Mouse (Mus musculus): ENCODE measurements around the gene Ubxn2a. TPM values are rescaled to one million over a fixed set of nuclear protein-coding genes. Genes with fewer than 3 reads are reported as not detected.

Ubxn2a gene
- polyA plus RNA-seq, 1 experiment from 2014 or later: 45.2 TPM

- peak; percentile 45 for ATAC-seq
- Histone ChIP-seq H3K27ac (ENCODE audit: low read length) (no peak overlapping the region), H3K4me1 (replicated peaks; ENCODE audit: control insufficient read depth, insufficient read depth, low read length) (peaks cover 15% of the 10 kb centered on the region), H3K27me3 (replicated peaks; ENCODE audit: control insufficient read depth, insufficient read depth, low read length) (peaks cover 8% of the 10 kb centered on the region; the same call in 1 of the 2 replicates), H3K4me3 (replicated peaks; ENCODE audit: low read length) (peak overlapping the region; percentile 69), H3K9ac (replicated peaks; ENCODE audit: low read depth, low read length) (peak overlapping the region; percentile 58), H3K9me3 (ENCODE audit: control insufficient read depth, low read length) (no peaks in the 10 kb centered on the region), H3K4me2 (ENCODE audit: low read length) (peak overlapping the region; percentile 75), H3K36me3 (ENCODE audit: control insufficient read depth, insufficient read depth) (no peaks in the 10 kb centered on the region)
- 0% methylated on average over 12 of the region's 12 CpGs for WGBS
Measured at GRCm38 (mm10) chr12:4843741-4844140, 63.8 kb downstream of the Ubxn2a start.

- peak within 1 kb of the TSS; percentile 75 for H3K4me2 ChIP-seq (ENCODE audit: low read length)
- H3K4me1 ChIP-seq (replicated peaks; ENCODE audit: control insufficient read depth, insufficient read depth, low read length): peaks cover 15% of the 10 kb centered on the region
- no peaks in the 10 kb centered on the region for H3K36me3 ChIP-seq (ENCODE audit: control insufficient read depth, insufficient read depth)
- no peak within 1 kb of the TSS for H3K27ac ChIP-seq (ENCODE audit: low read length)
- peaks cover 8% of the 10 kb centered on the region; the same call in 1 of the 2 replicates for H3K27me3 ChIP-seq (replicated peaks; ENCODE audit: control insufficient read depth, insufficient read depth, low read length)
- ATAC-seq: peak; percentile 93
- under 1% methylated on average over 30 of the region's 30 CpGs for WGBS
- peak within 1 kb of the TSS; percentile 69 for H3K4me3 ChIP-seq (replicated peaks; ENCODE audit: low read length)
- H3K9me3 ChIP-seq (ENCODE audit: control insufficient read depth, low read length): no peaks in the 10 kb centered on the region
- H3K9ac ChIP-seq (replicated peaks; ENCODE audit: low read depth, low read length): peak within 1 kb of the TSS; percentile 58
Measured at GRCm38 (mm10) chr12:4842890-4843597, 64.5 kb downstream of the Ubxn2a start, which contains the start of gene Wdcp. Wdcp (plus strand) TSS chr12:4843303.

- no peak for ATAC-seq
- Histone ChIP-seq H3K27ac (ENCODE audit: low read length) (no peak overlapping the region), H3K4me2 (ENCODE audit: low read length) (no peak overlapping the region), H3K27me3 (replicated peaks; ENCODE audit: control insufficient read depth, insufficient read depth, low read length) (peaks cover 8% of the 10 kb centered on the region; the same call in 1 of the 2 replicates), H3K9ac (replicated peaks; ENCODE audit: low read depth, low read length) (no peak overlapping the region), H3K4me1 (replicated peaks; ENCODE audit: control insufficient read depth, insufficient read depth, low read length) (peaks cover 15% of the 10 kb centered on the region), H3K9me3 (ENCODE audit: control insufficient read depth, low read length) (no peaks in the 10 kb centered on the region), H3K36me3 (ENCODE audit: control insufficient read depth, insufficient read depth) (no peaks in the 10 kb centered on the region), H3K4me3 (replicated peaks; ENCODE audit: low read length) (no peak overlapping the region)
- 90% methylated on average over 8 of the region's 8 CpGs for WGBS
Measured at GRCm38 (mm10) chr12:4842456-4842855, 65.0 kb downstream of the Ubxn2a start.

GRCm38 (mm10) chr12:4841392-4841887 lies 66.1 kb downstream of the Ubxn2a start, which contains the start of gene Fkbp1b:
Fkbp1b (minus strand) TSS chr12:4841591.
- no peaks in the 10 kb centered on the region for H3K36me3 ChIP-seq (ENCODE audit: control insufficient read depth, insufficient read depth)
- no peak within 1 kb of the TSS for H3K27ac ChIP-seq (ENCODE audit: low read length)
- H3K4me1 ChIP-seq (replicated peaks; ENCODE audit: control insufficient read depth, insufficient read depth, low read length): peaks cover 15% of the 10 kb centered on the region

GRCm38 (mm10) chr12:4840741-4841140 lies 66.8 kb downstream of the Ubxn2a start:
- 1% methylated on average over 11 of the region's 11 CpGs for WGBS
- peak overlapping the region; percentile 91 for H3K4me3 ChIP-seq (replicated peaks; ENCODE audit: low read length)
- peaks cover 8% of the 10 kb centered on the region; the same call in 1 of the 2 replicates for H3K27me3 ChIP-seq (replicated peaks; ENCODE audit: control insufficient read depth, insufficient read depth, low read length)
- ATAC-seq: no peak
- H3K4me2 ChIP-seq (ENCODE audit: low read length): peak overlapping the region; percentile 95
- H3K9ac ChIP-seq (replicated peaks; ENCODE audit: low read depth, low read length): peak overlapping the region; percentile 86
- H3K9me3 ChIP-seq (ENCODE audit: control insufficient read depth, low read length): no peaks in the 10 kb centered on the region
- no peaks in the 10 kb centered on the region for H3K36me3 ChIP-seq (ENCODE audit: control insufficient read depth, insufficient read depth)
- no peak overlapping the region for H3K27ac ChIP-seq (ENCODE audit: low read length)
- H3K4me1 ChIP-seq (replicated peaks; ENCODE audit: control insufficient read depth, insufficient read depth, low read length): peaks cover 15% of the 10 kb centered on the region

More at GRCm38 (mm10) chr12:4841392-4841887, 66.1 kb downstream of the Ubxn2a start, which contains the start of gene Fkbp1b:
- peak; percentile 52 for ATAC-seq
- no peaks in the 10 kb centered on the region for H3K9me3 ChIP-seq (ENCODE audit: control insufficient read depth, low read length)
- peak within 1 kb of the TSS; percentile 91 for H3K4me3 ChIP-seq (replicated peaks; ENCODE audit: low read length)
- H3K4me2 ChIP-seq (ENCODE audit: low read length): peak within 1 kb of the TSS; percentile 95
- under 1% methylated on average over 37 of the region's 37 CpGs for WGBS
- H3K27me3 ChIP-seq (replicated peaks; ENCODE audit: control insufficient read depth, insufficient read depth, low read length): peaks cover 8% of the 10 kb centered on the region; the same call in 1 of the 2 replicates
- H3K9ac ChIP-seq (replicated peaks; ENCODE audit: low read depth, low read length): peak within 1 kb of the TSS; percentile 86

- Histone ChIP-seq H3K27ac (ENCODE audit: low read length) (no peak overlapping the region), H3K36me3 (ENCODE audit: control insufficient read depth, insufficient read depth) (no peaks in the 10 kb centered on the region), H3K9me3 (ENCODE audit: control insufficient read depth, low read length) (no peaks in the 10 kb centered on the region), H3K4me3 (replicated peaks; ENCODE audit: low read length) (no peak overlapping the region), H3K4me1 (replicated peaks; ENCODE audit: control insufficient read depth, insufficient read depth, low read length) (peaks cover 15% of the 10 kb centered on the region), H3K27me3 (replicated peaks; ENCODE audit: control insufficient read depth, insufficient read depth, low read length) (peaks cover 8% of the 10 kb centered on the region; the same call in 1 of the 2 replicates), H3K9ac (replicated peaks; ENCODE audit: low read depth, low read length) (no peak overlapping the region), H3K4me2 (ENCODE audit: low read length) (no peak overlapping the region)
- 63% methylated on average over 6 of the region's 6 CpGs for WGBS
- no peak for ATAC-seq
Measured at GRCm38 (mm10) chr12:4840010-4840409, 67.5 kb downstream of the Ubxn2a start.

- Histone ChIP-seq H3K4me3 (replicated peaks; ENCODE audit: low read length) (no peak overlapping the region), H3K9me3 (ENCODE audit: control insufficient read depth, low read length) (no peaks in the 10 kb centered on the region), H3K27me3 (replicated peaks; ENCODE audit: control insufficient read depth, insufficient read depth, low read length) (peaks cover 8% of the 10 kb centered on the region; the same call in 1 of the 2 replicates), H3K4me1 (replicated peaks; ENCODE audit: control insufficient read depth, insufficient read depth, low read length) (peaks cover 5% of the 10 kb centered on the region), H3K4me2 (ENCODE audit: low read length) (no peak overlapping the region), H3K27ac (ENCODE audit: low read length) (no peak overlapping the region), H3K9ac (replicated peaks; ENCODE audit: low read depth, low read length) (no peak overlapping the region), H3K36me3 (ENCODE audit: control insufficient read depth, insufficient read depth) (peaks cover 4% of the 10 kb centered on the region; the same call in 1 of the 2 replicates)
- no peak for ATAC-seq
- 52% methylated on average over 4 of the region's 4 CpGs for WGBS
Measured at GRCm38 (mm10) chr12:4836959-4837358, 70.5 kb downstream of the Ubxn2a start.

Other genes starting within 250 kb of the Ubxn2a start
- gene Fam228a, start 169.3 kb downstream of the Ubxn2a start, polyA plus RNA-seq (2015; fragmentation: Nextera tagmentation; extraction: Ambion mirVana): 0.73 and 1.0 TPM in 2 replicates
- 11.3 and 12.5 TPM in 2 replicates for gene Pfn4, start 138.7 kb downstream of the Ubxn2a start, polyA plus RNA-seq (2015; fragmentation: Nextera tagmentation; extraction: Ambion mirVana)
- gene Fam228b, start 138.4 kb downstream of the Ubxn2a start, polyA plus RNA-seq (2015; fragmentation: Nextera tagmentation; extraction: Ambion mirVana): 5.1 and 6.7 TPM in 2 replicates
- 233 and 243 TPM in 2 replicates for gene Sf3b6, start 90.2 kb downstream of the Ubxn2a start, polyA plus RNA-seq (2015; fragmentation: Nextera tagmentation; extraction: Ambion mirVana)
- gene Fkbp1b, start 66.1 kb downstream of the Ubxn2a start, polyA plus RNA-seq (2015; fragmentation: Nextera tagmentation; extraction: Ambion mirVana): 23.7 and 25.5 TPM in 2 replicates
- gene Wdcp, start 64.4 kb downstream of the Ubxn2a start, polyA plus RNA-seq (2015; fragmentation: Nextera tagmentation; extraction: Ambion mirVana): 13.3 and 13.5 TPM in 2 replicates
- 0.82 and 1.3 TPM in 2 replicates for gene Mfsd2b, start 33.3 kb downstream of the Ubxn2a start, polyA plus RNA-seq (2015; fragmentation: Nextera tagmentation; extraction: Ambion mirVana)
- 10.6 and 11.2 TPM in 2 replicates for gene Atad2b, start 9.6 kb upstream of the Ubxn2a start, polyA plus RNA-seq (2015; fragmentation: Nextera tagmentation; extraction: Ambion mirVana)